Mouse (Mus musculus): ENCODE results near the gene Pnpla1. TPM values are rescaled to one million over a fixed set of nuclear protein-coding genes. Genes with fewer than 3 reads are reported as not detected.

Pnpla1 gene
- polyA plus RNA-seq, 1 experiment, result 0.03 TPM

- peaks cover 5% of the 10 kb centered on the region for H3K4me1 ChIP-seq (ENCODE audit: control insufficient read depth, insufficient read depth, low read length)
- H3K27me3 ChIP-seq (ENCODE audit: control insufficient read depth, insufficient read depth, low read length), result no peaks in the 10 kb centered on the region
- WGBS, result 91% methylated on average over 11 of the region's 11 CpGs
- DNase-seq, result no peak
- no peak overlapping the region for H3K27ac ChIP-seq (ENCODE audit: insufficient read depth, low read length)
- no peak for TF ChIP-seq POLR2A (IDR thresholded peaks at IDR 0.05; ENCODE audit: borderline replicate concordance, insufficient read depth, low read length)
- TF ChIP-seq CTCF (IDR thresholded peaks at IDR 0.05; ENCODE audit: borderline replicate concordance, insufficient read depth, low read depth, low read length), result no peak
- no peak overlapping the region for H3K4me3 ChIP-seq (replicated peaks; ENCODE audit: insufficient read depth, low read depth, low read length)
These were observed 36.0 kb downstream of the Pnpla1 start for GRCm38 (mm10) chr17:28894050-28894767.

GRCm38 (mm10) chr17:28895217-28895875 lies 37.1 kb downstream of the Pnpla1 start:
- no peak for TF ChIP-seq POLR2A (IDR thresholded peaks at IDR 0.05; ENCODE audit: borderline replicate concordance, insufficient read depth, low read length)
- TF ChIP-seq CTCF (IDR thresholded peaks at IDR 0.05; ENCODE audit: borderline replicate concordance, insufficient read depth, low read depth, low read length), result no peak
- peaks cover 13% of the 10 kb centered on the region for H3K4me1 ChIP-seq (ENCODE audit: control insufficient read depth, insufficient read depth, low read length)
- DNase-seq, result no peak
- H3K27me3 ChIP-seq (ENCODE audit: control insufficient read depth, insufficient read depth, low read length), result no peaks in the 10 kb centered on the region
- WGBS, result 95% methylated on average over 21 of the region's 21 CpGs
- no peak overlapping the region for H3K27ac ChIP-seq (ENCODE audit: insufficient read depth, low read length)
- H3K4me3 ChIP-seq (replicated peaks; ENCODE audit: insufficient read depth, low read depth, low read length), result no peak overlapping the region

- Histone ChIP-seq H3K27me3 (ENCODE audit: control insufficient read depth, insufficient read depth, low read length) (no peaks in the 10 kb centered on the region), H3K4me3 (replicated peaks; ENCODE audit: insufficient read depth, low read depth, low read length) (no peak overlapping the region), H3K4me1 (ENCODE audit: control insufficient read depth, insufficient read depth, low read length) (peaks cover 13% of the 10 kb centered on the region), H3K27ac (ENCODE audit: insufficient read depth, low read length) (no peak overlapping the region)
- 95% methylated on average over 11 of the region's 11 CpGs for WGBS
- TF ChIP-seq CTCF (IDR thresholded peaks at IDR 0.05; ENCODE audit: borderline replicate concordance, insufficient read depth, low read depth, low read length) (no peak), POLR2A (IDR thresholded peaks at IDR 0.05; ENCODE audit: borderline replicate concordance, insufficient read depth, low read length) (no peak)
- no peak for DNase-seq
These were observed 38.0 kb downstream of the Pnpla1 start for GRCm38 (mm10) chr17:28896095-28896780.

- no peak for DNase-seq
- 94% methylated on average over 5 of the region's 5 CpGs for WGBS
- Histone ChIP-seq H3K27ac (ENCODE audit: insufficient read depth, low read length) (no peak overlapping the region), H3K4me3 (replicated peaks; ENCODE audit: insufficient read depth, low read depth, low read length) (no peak overlapping the region), H3K27me3 (ENCODE audit: control insufficient read depth, insufficient read depth, low read length) (no peaks in the 10 kb centered on the region), H3K4me1 (ENCODE audit: control insufficient read depth, insufficient read depth, low read length) (peaks cover 13% of the 10 kb centered on the region)
- no peak for TF ChIP-seq CTCF (IDR thresholded peaks at IDR 0.05; ENCODE audit: borderline replicate concordance, insufficient read depth, low read depth, low read length)
- no peak for TF ChIP-seq POLR2A (IDR thresholded peaks at IDR 0.05; ENCODE audit: borderline replicate concordance, insufficient read depth, low read length)
These were observed 39.6 kb downstream of the Pnpla1 start for GRCm38 (mm10) chr17:28897817-28898216.

- TF ChIP-seq CTCF (IDR thresholded peaks at IDR 0.05; ENCODE audit: borderline replicate concordance, insufficient read depth, low read depth, low read length) (no peak), POLR2A (IDR thresholded peaks at IDR 0.05; ENCODE audit: borderline replicate concordance, insufficient read depth, low read length) (no peak)
- Histone ChIP-seq H3K27me3 (ENCODE audit: control insufficient read depth, insufficient read depth, low read length) (no peaks in the 10 kb centered on the region), H3K4me1 (ENCODE audit: control insufficient read depth, insufficient read depth, low read length) (peaks cover 13% of the 10 kb centered on the region), H3K4me3 (replicated peaks; ENCODE audit: insufficient read depth, low read depth, low read length) (no peak overlapping the region), H3K27ac (ENCODE audit: insufficient read depth, low read length) (no peak overlapping the region)
- 92% methylated on average over 5 of the region's 5 CpGs for WGBS
- DNase-seq, result no peak
These were observed 40.0 kb downstream of the Pnpla1 start for GRCm38 (mm10) chr17:28898249-28898648.

- TF ChIP-seq POLR2A (IDR thresholded peaks at IDR 0.05; ENCODE audit: borderline replicate concordance, insufficient read depth, low read length) (no peak), CTCF (IDR thresholded peaks at IDR 0.05; ENCODE audit: borderline replicate concordance, insufficient read depth, low read depth, low read length) (no peak)
- 22% methylated on average over 19 of the region's 19 CpGs for WGBS
- Histone ChIP-seq H3K27me3 (ENCODE audit: control insufficient read depth, insufficient read depth, low read length) (no peaks in the 10 kb centered on the region), H3K4me3 (replicated peaks; ENCODE audit: insufficient read depth, low read depth, low read length) (no peak overlapping the region), H3K4me1 (ENCODE audit: control insufficient read depth, insufficient read depth, low read length) (peaks cover 13% of the 10 kb centered on the region), H3K27ac (ENCODE audit: insufficient read depth, low read length) (no peak overlapping the region)
- peak; percentile 75 to 82 for DNase-seq
These were observed 41.2 kb downstream of the Pnpla1 start for GRCm38 (mm10) chr17:28899427-28899826.

- no peaks in the 10 kb centered on the region for H3K27me3 ChIP-seq (ENCODE audit: control insufficient read depth, insufficient read depth, low read length)
- peaks cover 18% of the 10 kb centered on the region for H3K4me1 ChIP-seq (ENCODE audit: control insufficient read depth, insufficient read depth, low read length)
- H3K27ac ChIP-seq (ENCODE audit: insufficient read depth, low read length), result no peak overlapping the region
- H3K4me3 ChIP-seq (replicated peaks; ENCODE audit: insufficient read depth, low read depth, low read length), result no peak overlapping the region
- no peak for TF ChIP-seq CTCF (IDR thresholded peaks at IDR 0.05; ENCODE audit: borderline replicate concordance, insufficient read depth, low read depth, low read length)
- no peak for TF ChIP-seq POLR2A (IDR thresholded peaks at IDR 0.05; ENCODE audit: borderline replicate concordance, insufficient read depth, low read length)
- no peak for DNase-seq
- 85% methylated on average over 4 of the region's 4 CpGs for WGBS
These were observed 43.3 kb downstream of the Pnpla1 start for GRCm38 (mm10) chr17:28901559-28901958.
